Mouse (Mus musculus): ENCODE results near the gene Tlr13.

DNA sequence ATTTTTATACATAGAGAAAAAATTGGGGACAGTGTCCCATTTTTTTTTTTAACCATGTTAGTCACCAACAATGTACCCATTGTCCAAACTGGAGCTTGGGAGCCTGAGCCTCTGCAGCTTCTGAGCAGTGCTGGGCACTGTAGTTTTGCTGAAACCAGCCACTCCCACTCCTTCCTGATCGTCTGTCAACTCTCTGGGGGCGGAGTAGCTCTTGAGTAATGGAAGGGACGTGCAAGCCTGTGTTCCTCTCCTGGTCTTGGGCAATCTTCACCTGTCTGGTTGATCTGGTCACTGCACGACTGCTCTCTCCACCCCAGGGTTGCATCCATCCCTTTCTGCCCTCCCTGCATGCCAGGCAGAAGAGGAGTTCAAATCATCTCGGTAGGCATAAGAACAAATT lies 21.0 kb downstream of the Tlr13 start:
- TF ChIP-seq EP300 (IDR thresholded peaks at IDR 0.05; ENCODE audit: low read depth) (no peak), CTCF (IDR thresholded peaks at IDR 0.05; ENCODE audit: low read depth) (no peak)
